Mouse (Mus musculus) neural tube, embryonic 15.5 days (tissue): ENCODE data around the gene Hgd. TPM values are rescaled to one million over a fixed set of nuclear protein-coding genes. Genes with fewer than 3 reads are reported as not detected.
A peak's percentile ranks its signal among the peaks of the same experiment; 100 is the strongest.

Experiments
- ATAC-seq: fragments of 200-750 bp; cut with Nextera tagmentation; 2 replicates; pipeline ENCODE4 v1.8.0; 2017; ENCODE audit warnings: mild to moderate bottlenecking, moderate TSS enrichment, moderate library complexity; ENCODE audit not compliant: low FRiP score
- H3K27ac ChIP-seq: fragments of 300-500 bp; sonication (generic); replicated peaks from 2 replicates; pipeline ENCODE4 v1.5.1; 2015; ENCODE audit warnings: mild to moderate bottlenecking, inconsistent platforms
- H3K27me3 ChIP-seq: fragments of 300-500 bp; sonication (generic); replicated peaks from 2 replicates; pipeline ENCODE4 v1.6.1; 2015; ENCODE audit warnings: inconsistent platforms
- H3K36me3 ChIP-seq: fragments of 300-500 bp; sonication (generic); 2 replicates; pipeline ENCODE4 v1.6.1; 2015; ENCODE audit warnings: inconsistent platforms
- H3K4me1 ChIP-seq: fragments of 300-500 bp; sonication (generic); 2 replicates; pipeline ENCODE4 v1.6.1; 2015; ENCODE audit warnings: inconsistent platforms
- H3K4me2 ChIP-seq: fragments of 300-500 bp; sonication (generic); 2 replicates; pipeline ENCODE4 v1.6.1; 2015; ENCODE audit warnings: inconsistent platforms, mild to moderate bottlenecking, moderate library complexity
- H3K4me3 ChIP-seq: fragments of 300-500 bp; sonication (generic); replicated peaks from 2 replicates; pipeline ENCODE4 v1.5.1; 2015; ENCODE audit warnings: mild to moderate bottlenecking, inconsistent platforms
- H3K9ac ChIP-seq: fragments of 300-500 bp; sonication (generic); replicated peaks from 2 replicates; pipeline ENCODE4 v1.6.1; 2015; ENCODE audit warnings: mild to moderate bottlenecking, inconsistent platforms
- H3K9me3 ChIP-seq: fragments of 300-500 bp; sonication (generic); replicated peaks from 2 replicates; pipeline ENCODE4 v1.6.1; 2016; ENCODE audit warnings: inconsistent platforms
- WGBS: fragments of 180-500 bp; shearing (Covaris S2); methylation state at CpG from one replicate; pipeline ENCODE4 v1.1.7; 2015; ENCODE audit warnings: mixed read lengths; 5-methylcytosine and 5-hydroxymethylcytosine counted together
- polyA plus RNA-seq: library from polyadenylated mRNA; unstranded; fragments of >200 nt; fragmentation: Nextera tagmentation; extraction: Ambion mirVana; gene quantifications from 2 replicates; pipeline ENCODE4 v1.2.1, GENCODE M21; 2015

The Hgd gene
- polyA plus RNA-seq, 1 experiment from 2014 or later = 0.23 TPM

DNA sequence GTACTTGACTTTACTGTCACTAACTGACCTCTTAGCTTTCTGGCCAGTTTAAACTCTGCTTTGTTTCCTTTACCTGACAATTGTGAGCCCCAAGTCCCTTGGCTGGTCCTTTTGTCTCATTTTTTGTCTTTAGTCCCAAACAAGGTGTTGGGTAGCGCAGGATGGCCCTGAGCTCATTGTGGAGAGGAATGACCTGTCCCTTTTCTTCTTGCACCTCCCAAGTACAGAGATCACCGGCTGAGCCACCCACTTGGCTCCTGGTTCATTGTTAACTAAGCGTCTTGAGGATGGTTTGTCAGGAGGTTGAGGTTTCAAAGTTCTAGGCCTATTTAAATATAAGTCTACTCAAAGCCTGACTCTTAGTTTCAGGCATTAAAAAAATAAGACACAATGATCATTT, 3.4 kb downstream of the Hgd start:
- Histone ChIP-seq H3K4me3 (no peak overlapping the region), H3K36me3 (no peaks in the 10 kb centered on the region), H3K4me2 (no peak overlapping the region), H3K9me3 (no peaks in the 10 kb centered on the region), H3K27ac (peak overlapping the region; percentile 86), H3K9ac (no peak overlapping the region), H3K27me3 (no peaks in the 10 kb centered on the region), H3K4me1 (peaks cover 23% of the 10 kb centered on the region)
- WGBS = 77% methylated on average over 3 of the region's 3 CpGs
- no peak for ATAC-seq

DNA sequence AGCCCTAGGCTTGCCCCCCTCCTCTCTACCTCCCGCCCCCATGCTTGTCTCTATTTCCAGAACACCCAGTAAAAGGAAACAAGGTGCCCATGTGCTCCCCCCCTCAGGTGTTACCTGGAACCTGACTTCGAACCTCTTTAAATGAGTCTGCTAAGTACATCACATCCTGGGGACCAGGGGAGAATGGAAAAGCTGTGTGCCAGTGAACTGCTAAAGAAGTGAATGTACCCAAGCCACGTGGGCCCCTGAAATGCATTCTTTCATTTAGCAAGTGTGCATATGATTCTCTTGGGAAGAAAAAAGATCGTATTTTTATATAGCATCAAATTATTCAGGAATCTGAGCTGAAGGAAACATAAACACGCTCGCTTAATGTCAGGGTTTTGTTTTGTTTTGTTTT, 3.8 kb downstream of the Hgd start:
- Histone ChIP-seq H3K27me3 (no peaks in the 10 kb centered on the region), H3K36me3 (no peaks in the 10 kb centered on the region), H3K4me1 (peaks cover 23% of the 10 kb centered on the region), H3K4me3 (peak overlapping the region; percentile 19; the same call in 1 of the 2 replicates), H3K9me3 (no peaks in the 10 kb centered on the region), H3K27ac (peak overlapping the region; percentile 86), H3K9ac (no peak overlapping the region), H3K4me2 (peak overlapping the region; percentile 53)
- ATAC-seq = no peak
- WGBS = 22% methylated on average over 6 of the region's 6 CpGs

DNA sequence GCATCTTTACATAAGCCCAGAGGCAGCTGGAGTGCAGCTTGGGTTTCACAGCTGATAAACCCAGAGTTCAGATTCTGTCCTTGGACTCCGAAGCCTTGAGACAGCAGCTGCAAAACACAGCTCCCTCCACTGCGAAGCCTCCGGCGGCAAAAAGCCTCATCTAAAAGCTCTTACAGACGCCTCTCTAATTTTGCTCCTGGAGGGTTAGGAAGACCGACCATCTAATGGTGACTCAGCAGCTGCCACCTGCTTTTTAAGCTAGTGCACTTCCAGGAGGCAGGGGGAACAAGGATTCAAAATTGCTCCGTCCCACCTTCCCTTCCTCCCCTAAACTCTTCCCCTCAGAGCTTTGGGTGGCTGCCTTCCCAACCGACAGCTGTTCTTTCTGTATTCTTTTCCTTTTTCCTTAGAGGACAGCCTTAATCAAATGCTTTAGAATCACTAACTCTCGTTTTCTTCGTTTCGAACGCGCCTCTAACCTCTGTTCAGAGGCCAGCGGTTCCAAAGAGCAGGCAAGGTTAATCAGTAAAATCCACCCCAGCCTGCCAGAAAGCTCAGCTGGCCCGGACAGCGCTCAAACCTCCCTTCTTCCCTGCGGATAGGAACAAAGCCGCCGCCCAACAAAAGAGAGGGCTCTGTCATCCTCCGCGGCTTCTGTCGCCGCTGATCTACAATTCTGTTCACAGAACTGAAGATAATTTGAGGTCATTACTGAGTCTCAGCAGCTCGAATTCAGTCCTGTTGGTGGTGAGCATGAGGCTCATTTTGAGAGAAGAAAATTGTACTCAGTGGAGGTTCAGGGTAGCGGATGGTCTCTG, 4.5 kb downstream of the Hgd start:
- Histone ChIP-seq H3K4me3 (peak overlapping the region; percentile 19), H3K4me2 (peak overlapping the region; percentile 53), H3K4me1 (peaks cover 23% of the 10 kb centered on the region), H3K27me3 (no peaks in the 10 kb centered on the region), H3K9ac (peak overlapping the region; percentile 11; the same call in 1 of the 2 replicates), H3K27ac (peak overlapping the region; percentile 86), H3K36me3 (no peaks in the 10 kb centered on the region), H3K9me3 (no peaks in the 10 kb centered on the region)
- peak; percentile 81 for ATAC-seq
- 2% methylated on average over 25 of the region's 25 CpGs for WGBS

DNA sequence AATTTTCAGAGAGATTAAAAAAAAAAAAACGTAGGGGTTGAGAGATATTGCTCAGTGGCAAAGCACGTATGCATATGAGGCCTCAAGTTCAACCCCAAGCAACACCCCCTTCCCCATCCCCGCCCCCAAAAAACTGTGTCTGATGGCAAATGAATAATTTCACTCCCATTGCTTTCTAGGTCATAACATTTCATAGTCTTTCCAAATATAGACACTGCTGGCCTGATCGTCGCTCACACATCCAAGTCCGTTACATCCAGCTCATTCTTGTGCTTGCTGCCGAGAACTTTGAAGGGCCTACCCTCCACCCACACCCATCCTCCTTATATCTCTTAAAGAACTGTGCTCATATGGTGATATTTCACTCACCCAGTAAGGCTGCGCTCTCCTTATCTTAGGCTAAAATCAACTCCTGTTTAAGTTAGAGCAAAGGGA, 5.2 kb downstream of the Hgd start:
- H3K4me1 ChIP-seq = peaks cover 23% of the 10 kb centered on the region
- 42% methylated on average over 8 of the region's 8 CpGs for WGBS
- H3K9ac ChIP-seq = no peak overlapping the region
- peak overlapping the region; percentile 53; the same call in 1 of the 2 replicates for H3K4me2 ChIP-seq
- H3K27ac ChIP-seq = peak overlapping the region; percentile 86
- no peaks in the 10 kb centered on the region for H3K36me3 ChIP-seq
- no peaks in the 10 kb centered on the region for H3K27me3 ChIP-seq
- H3K9me3 ChIP-seq = no peaks in the 10 kb centered on the region
- H3K4me3 ChIP-seq = no peak overlapping the region
- ATAC-seq = peak; percentile 36; the same call in 1 of the 2 replicates

DNA sequence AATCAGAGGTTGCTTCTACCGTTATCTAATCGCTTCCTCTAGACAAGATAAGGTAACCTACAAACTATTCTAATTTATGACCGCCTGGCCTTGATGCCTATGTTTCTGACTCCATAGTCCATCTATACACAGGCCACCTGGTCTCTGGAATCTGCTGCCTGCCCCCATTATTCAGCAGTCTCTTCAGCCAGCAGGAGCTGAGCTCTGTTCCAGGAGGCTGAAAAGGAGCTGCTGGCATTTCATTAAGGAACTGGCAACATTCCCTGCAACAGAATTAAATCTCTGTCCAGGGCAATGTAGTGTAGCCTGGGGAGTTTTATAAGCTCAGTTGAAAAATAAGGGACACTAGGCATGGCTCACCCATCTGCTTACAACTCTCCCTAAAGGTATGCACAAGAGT, 11.0 kb downstream of the Hgd start:
- H3K4me1 ChIP-seq = peaks cover 9% of the 10 kb centered on the region; the same call in 1 of the 2 replicates
- H3K36me3 ChIP-seq = no peaks in the 10 kb centered on the region
- H3K4me3 ChIP-seq = no peak overlapping the region
- ATAC-seq = peak; percentile 47; the same call in 1 of the 2 replicates
- no peak overlapping the region for H3K4me2 ChIP-seq
- no peaks in the 10 kb centered on the region for H3K9me3 ChIP-seq
- no peak overlapping the region for H3K27ac ChIP-seq
- no peak overlapping the region for H3K9ac ChIP-seq
- WGBS = 80% methylated on average over 3 of the region's 3 CpGs
- H3K27me3 ChIP-seq = no peaks in the 10 kb centered on the region

DNA sequence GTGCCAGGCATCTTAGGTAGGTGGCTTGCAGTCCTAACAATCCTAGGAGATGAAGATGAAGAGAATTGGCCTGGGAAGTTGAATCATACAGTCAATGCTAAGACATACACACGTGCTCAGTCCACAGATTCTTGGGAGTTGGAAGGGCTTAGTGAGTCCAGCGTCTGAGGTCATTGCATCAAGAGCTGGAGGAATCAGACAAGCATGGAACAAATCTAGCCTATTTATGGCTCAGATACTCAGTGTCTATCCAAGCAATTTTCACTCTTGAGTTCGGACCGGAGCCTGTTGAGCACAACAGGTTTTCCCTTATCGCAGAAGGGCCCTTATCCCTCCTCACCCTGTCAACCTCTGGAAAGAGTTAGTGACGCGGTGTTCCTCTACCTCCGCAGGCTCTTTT, 11.6 kb downstream of the Hgd start:
- H3K4me1 ChIP-seq = peaks cover 9% of the 10 kb centered on the region; the same call in 1 of the 2 replicates
- no peaks in the 10 kb centered on the region for H3K9me3 ChIP-seq
- ATAC-seq = no peak
- H3K4me3 ChIP-seq = no peak overlapping the region
- H3K27me3 ChIP-seq = no peaks in the 10 kb centered on the region
- no peaks in the 10 kb centered on the region for H3K36me3 ChIP-seq
- H3K4me2 ChIP-seq = no peak overlapping the region
- H3K9ac ChIP-seq = no peak overlapping the region
- no peak overlapping the region for H3K27ac ChIP-seq
- WGBS = 96% methylated on average over 8 of the region's 8 CpGs

DNA sequence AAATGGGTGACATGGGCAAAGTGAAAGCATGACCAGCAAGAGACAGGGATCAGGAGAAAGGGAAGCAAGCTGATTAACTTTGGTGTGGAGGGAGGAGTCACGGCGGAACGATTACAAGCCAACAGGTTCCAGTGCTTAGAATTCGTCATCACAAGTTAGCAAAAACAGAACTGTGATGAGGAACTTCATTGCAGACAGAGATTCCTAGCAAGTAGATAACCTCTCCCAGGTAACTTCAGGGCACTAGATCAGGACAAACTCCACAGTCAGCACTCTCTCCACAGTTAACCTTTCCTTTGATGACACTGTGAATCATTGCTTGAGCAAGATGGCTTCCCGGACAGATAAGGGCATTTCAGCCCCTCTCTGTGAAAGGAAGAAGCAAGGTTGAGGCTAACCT, 17.5 kb downstream of the Hgd start:
- WGBS = 87% methylated on average over 5 of the region's 5 CpGs
- Histone ChIP-seq H3K9me3 (no peaks in the 10 kb centered on the region), H3K9ac (no peak overlapping the region), H3K36me3 (no peaks in the 10 kb centered on the region), H3K27ac (no peak overlapping the region), H3K4me3 (no peak overlapping the region), H3K27me3 (no peaks in the 10 kb centered on the region), H3K4me1 (no peaks in the 10 kb centered on the region), H3K4me2 (no peak overlapping the region)
- no peak for ATAC-seq

DNA sequence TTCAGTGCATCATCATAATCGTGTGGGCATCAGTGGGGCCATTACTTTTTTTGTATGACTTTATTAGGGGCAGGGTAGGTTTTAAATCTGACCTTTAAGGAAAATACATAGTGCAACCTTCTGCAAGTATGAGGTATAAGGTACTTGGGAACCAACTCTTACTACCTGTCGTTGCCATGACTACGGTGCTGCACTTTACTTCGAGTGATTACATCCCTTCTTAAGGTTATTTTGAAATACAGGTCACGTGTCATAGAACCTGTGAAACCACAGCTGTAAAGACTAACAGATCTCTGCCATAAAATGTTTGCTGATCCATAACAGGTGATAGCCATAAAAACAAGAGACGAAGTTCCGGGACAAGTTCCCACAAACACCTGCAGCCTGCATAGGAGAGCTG, 18.5 kb downstream of the Hgd start:
- 84% methylated on average over 7 of the region's 7 CpGs for WGBS
- ATAC-seq = no peak

DNA sequence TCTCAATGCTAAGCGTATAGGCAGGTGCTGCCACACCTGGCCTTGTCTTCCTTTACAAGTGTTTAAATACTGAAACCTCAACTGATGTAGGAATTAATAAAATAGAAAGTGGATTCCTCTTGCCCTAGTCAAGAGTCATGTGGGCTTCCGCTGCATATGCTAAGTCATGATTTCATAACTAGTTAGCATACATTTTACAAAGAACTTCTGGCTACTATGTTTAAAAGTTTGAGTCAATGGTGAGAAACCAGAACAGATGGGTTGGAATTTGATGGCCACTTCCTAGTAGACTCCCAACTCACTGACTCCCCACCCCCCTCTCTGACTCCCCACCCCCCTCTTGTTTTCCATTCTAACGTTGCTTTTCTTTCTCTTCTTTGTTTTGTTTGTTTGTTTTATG, 19.4 kb downstream of the Hgd start:
- Histone ChIP-seq H3K4me2 (no peak overlapping the region), H3K9ac (no peak overlapping the region), H3K4me1 (0 out of 2 replicates have a peak, but pooled peaks cover 2% of the 10 kb centered on the region), H3K4me3 (no peak overlapping the region), H3K27me3 (no peaks in the 10 kb centered on the region), H3K9me3 (no peaks in the 10 kb centered on the region), H3K27ac (no peak overlapping the region), H3K36me3 (no peaks in the 10 kb centered on the region)
- 76% methylated on average over 3 of the region's 3 CpGs for WGBS
- no peak for ATAC-seq

More for the DNA sequence above, 18.5 kb downstream of the Hgd start:
- Histone ChIP-seq H3K4me2 (no peak overlapping the region), H3K27me3 (no peaks in the 10 kb centered on the region), H3K4me1 (no peaks in the 10 kb centered on the region), H3K4me3 (no peak overlapping the region), H3K36me3 (no peaks in the 10 kb centered on the region), H3K9me3 (no peaks in the 10 kb centered on the region), H3K9ac (no peak overlapping the region), H3K27ac (no peak overlapping the region)

DNA sequence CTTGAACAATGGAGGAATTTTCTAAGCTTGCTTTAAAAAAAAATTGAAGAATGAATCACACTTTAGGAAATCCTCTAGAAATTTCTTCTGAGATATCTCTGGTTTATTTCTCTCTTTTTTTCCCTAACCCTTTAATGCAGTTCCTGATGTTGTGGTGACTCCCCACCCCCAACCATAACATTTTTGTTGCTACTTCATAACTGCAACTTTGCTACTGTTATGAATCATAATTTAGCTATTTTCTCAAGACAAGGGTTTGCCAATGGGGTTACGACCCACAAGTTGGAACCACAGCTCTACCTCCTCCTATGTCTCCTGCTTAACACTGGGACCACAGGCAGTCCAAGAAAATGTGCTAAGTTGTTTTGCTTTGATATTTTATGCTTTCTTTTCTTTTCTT, 23.5 kb downstream of the Hgd start:
- Histone ChIP-seq H3K4me2 (no peak overlapping the region), H3K27ac (no peak overlapping the region), H3K27me3 (no peaks in the 10 kb centered on the region), H3K4me1 (0 out of 2 replicates have a peak, but pooled peaks cover 2% of the 10 kb centered on the region), H3K4me3 (no peak overlapping the region), H3K36me3 (no peaks in the 10 kb centered on the region), H3K9me3 (no peaks in the 10 kb centered on the region), H3K9ac (no peak overlapping the region)
- WGBS = 92% methylated on average over 1 of the region's 1 CpGs
- no peak for ATAC-seq

DNA sequence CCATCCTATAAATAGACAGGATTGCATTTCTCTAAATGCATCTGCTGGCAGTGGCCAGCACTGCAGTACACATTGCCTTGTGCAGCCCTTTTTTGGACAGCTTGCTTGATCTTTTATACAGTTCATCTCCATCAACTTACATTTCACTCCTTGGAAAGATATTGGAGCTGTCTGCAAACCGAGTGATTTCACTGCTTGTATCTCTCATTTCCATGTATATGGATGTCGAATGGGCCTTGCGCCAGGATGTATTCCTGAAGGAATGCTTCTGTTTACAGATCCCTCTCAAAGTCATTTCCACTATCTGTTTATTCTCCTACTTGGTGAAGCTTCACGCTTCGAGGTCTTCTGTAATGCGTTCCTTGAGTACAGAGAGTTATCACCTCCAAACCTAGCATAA, 24.3 kb downstream of the Hgd start:
- H3K4me3 ChIP-seq = no peak overlapping the region
- no peak overlapping the region for H3K4me2 ChIP-seq
- no peaks in the 10 kb centered on the region for H3K27me3 ChIP-seq
- WGBS = 74% methylated on average over 6 of the region's 6 CpGs
- no peak overlapping the region for H3K27ac ChIP-seq
- 0 out of 2 replicates have a peak, but pooled peaks cover 2% of the 10 kb centered on the region for H3K4me1 ChIP-seq
- no peak overlapping the region for H3K9ac ChIP-seq
- no peaks in the 10 kb centered on the region for H3K9me3 ChIP-seq
- ATAC-seq = no peak
- no peaks in the 10 kb centered on the region for H3K36me3 ChIP-seq

DNA sequence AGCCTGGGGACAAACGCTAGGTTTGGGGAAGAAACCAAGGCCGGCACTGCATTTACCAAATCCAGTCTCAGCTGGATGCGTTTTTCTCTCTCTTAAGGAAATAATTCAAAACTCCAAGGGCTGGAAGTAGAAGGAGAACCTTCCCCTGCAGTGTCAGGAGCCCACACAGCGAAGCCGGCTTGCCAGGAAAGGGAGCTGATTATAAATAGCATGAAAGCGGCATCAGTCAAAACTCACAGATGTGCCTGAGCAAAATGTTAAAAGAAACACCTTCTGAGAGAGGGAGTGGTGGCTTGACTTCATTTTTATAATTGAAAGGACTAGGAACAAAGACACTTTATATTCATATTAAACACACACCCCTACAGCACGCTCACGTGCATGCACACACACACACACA, 30.4 kb downstream of the Hgd start:
- no peaks in the 10 kb centered on the region for H3K36me3 ChIP-seq
- H3K9ac ChIP-seq = no peak overlapping the region
- H3K4me2 ChIP-seq = no peak overlapping the region
- H3K27ac ChIP-seq = no peak overlapping the region; the same call in 1 of the 2 replicates
- H3K4me1 ChIP-seq = peaks cover under 1% of the 10 kb centered on the region; the same call in 1 of the 2 replicates
- WGBS = 79% methylated on average over 8 of the region's 8 CpGs
- no peak for ATAC-seq
- H3K9me3 ChIP-seq = no peaks in the 10 kb centered on the region
- no peaks in the 10 kb centered on the region for H3K27me3 ChIP-seq
- no peak overlapping the region for H3K4me3 ChIP-seq
